Mouse (Mus musculus): Measurements from ENCODE around the gene Tapbp. TPM values are rescaled to one million over a fixed set of nuclear protein-coding genes. Genes with fewer than 3 reads are reported as not detected.

Tapbp gene
- polyA plus RNA-seq (2017; shearing (Covaris generic)): 100 to 1,000 TPM; 609 to 631 TPM

DNA sequence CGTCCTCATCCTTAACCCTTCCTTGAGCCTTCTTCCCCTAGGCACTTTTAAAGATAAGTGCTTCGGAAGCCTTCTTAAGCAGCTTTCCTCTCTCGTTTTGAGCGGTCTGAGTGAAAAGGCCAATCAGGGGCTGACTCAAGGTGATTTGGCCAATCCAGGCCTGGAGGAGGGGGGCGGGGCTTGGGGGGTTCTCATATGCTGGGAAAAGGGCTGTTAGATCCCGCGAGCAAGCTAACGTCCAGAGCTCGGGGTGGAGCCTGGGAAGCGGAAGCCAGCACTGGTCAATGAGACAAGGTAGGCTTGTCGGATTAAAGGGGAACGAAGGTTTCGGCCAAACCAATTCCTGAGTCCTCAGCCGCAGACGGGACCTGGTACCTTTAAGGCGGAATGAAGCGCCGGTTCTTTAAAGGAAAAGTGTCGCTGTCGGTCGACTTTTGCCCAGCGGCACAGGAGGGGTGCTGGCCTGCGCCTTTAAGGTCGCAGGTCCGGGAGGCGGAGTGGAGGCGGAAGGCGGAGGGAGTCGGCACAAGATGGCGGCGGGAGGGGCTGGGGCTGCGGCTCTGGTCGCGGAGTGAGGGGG lies at the start of gene Tapbp, which contains the start of gene Zbtb22:
Gene Tapbp (plus strand): TSS at position 229 of the 580 bp plus-strand sequence.
Gene Zbtb22 (plus strand): TSS at position 234 of the 580 bp plus-strand sequence.

GRCm38 (mm10) chr17:33873537-33873936 lies 42.2 kb upstream of the Tapbp start, which contains the start of gene Gm7029:
Gene Gm7029 (plus strand): TSS chr17:33873837.

DNA sequence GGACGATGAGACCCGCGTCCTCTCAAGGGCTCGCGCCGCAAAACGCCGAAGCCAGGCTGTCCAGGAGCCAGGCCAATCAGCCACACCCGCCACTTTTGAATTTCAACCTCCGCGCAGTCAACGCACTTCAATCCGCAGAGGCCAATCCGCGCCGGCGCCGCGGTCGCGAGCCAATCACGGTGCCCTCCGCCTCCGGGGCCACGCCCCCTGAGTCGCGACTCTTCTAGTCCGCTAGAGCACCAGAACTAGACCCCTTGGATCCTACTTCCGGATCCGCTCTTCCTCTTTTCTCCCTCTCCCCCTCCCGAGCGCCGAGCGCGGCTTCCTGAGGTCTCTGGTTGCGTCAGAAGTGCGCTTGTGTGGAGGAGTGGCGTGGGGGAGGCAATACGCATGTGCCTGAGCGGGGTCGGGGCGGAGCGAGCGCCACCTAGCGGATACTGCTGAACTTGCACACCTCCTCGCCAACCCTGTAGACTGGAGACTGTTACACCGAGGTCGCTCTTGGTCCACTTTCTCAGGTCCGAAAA lies 25.1 kb upstream of the Tapbp start, which contains the start of gene Kifc1:
Gene Kifc1 (minus strand): TSS at position 129 of the 527 bp plus-strand sequence.

GRCm38 (mm10) chr17:33904835-33905234 lies 10.9 kb upstream of the Tapbp start, which contains the start of gene Platr17:
Gene Platr17 (plus strand): TSS chr17:33905135.

GRCm38 (mm10) chr17:33909077-33909868 lies 6.4 kb upstream of the Tapbp start, which contains the start of gene Daxx:
Gene Daxx (plus strand): TSS chr17:33909414.

DNA sequence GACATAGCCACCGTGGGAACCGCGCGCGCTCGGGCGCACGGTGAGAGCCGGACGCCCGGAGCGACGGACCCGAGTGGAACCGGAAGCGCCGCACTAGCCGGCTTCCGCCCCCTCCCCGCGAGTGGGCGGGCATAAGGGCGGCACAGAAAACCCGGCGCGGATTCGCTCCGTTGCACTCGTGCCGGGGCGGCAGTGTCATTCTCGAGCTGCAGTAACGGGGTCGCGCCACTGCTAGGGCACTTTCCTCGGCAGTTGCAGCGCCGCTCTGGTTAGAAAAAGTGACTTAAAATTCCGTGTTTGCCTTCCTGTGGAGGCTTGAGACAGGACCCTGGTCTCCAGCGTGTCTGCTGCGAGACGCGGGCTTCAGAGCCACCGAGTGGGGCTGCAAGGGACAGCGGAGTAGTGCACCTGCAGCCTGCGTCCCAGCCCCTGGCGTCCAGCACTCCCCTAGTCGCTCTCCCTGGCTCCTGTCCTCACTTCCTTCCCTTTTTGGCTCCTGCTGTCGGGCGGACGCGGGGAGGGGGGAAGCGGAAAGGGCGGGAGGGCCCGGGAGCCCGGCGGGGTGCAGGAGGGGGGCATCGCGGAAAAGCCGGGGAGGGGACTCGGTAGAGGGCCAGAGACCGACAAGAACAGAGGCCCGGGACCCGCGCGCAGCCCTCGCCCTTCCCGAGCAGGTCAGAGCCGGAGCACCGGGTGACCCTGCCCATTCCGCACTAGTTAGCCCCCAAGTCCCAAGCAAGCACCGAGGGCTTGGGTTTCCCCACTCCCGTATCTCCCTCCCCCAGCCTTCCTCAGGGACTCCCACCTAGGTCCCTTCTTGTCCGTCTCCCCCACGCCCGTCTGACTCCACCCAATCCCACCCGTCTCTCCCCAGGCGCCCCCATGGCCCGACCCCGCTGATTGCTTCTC lies 13.9 kb downstream of the Tapbp start, which contains the start of gene Rgl2:
Gene Rgl2 (plus strand): TSS at position 173 of the 909 bp plus-strand sequence.

GRCm38 (mm10) chr17:33940206-33940805 lies 24.6 kb downstream of the Tapbp start, which contains the start of the genes Pfdn6 and Wdr46:
Gene Pfdn6 (minus strand): TSS chr17:33940343.
Gene Wdr46 (plus strand): TSS chr17:33940660.

GRCm38 (mm10) chr17:33951021-33951946 lies 35.6 kb downstream of the Tapbp start, which contains the start of gene B3galt4:
Gene B3galt4 (minus strand): TSS chr17:33951488.

DNA sequence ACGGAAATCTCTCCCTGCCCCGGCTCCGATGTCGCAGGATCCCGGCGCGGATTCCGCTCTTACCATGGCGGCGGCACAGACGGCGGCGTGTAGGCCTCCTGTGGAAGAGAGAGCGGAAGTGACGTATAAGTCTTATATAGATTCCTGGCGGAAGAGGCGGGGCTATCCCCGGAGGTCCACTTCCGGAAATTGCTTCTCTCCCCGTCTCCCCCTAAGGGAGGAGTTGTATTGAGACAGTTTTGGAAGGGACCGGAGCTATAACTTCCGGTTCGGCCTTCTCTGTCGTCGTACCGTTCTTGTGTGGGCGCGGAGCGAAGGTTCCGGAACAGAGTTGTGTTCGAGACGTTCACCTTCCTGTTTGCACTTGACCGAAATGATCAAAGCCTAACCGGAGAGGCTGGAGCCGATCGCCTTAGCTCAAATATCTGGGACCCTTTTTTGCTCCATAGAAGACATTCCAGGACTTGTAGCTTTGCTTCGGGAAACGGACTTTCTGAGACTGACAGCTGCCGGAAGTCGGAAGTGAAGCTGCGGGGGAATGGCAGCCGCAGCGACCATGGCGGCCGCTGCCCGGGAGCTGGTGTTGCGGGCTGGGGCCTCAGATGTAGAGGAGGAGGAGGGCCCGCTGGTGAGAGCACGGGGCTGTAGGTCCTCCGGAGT lies 40.0 kb downstream of the Tapbp start, which contains the start of the genes Vps52 and Rps18:
Gene Vps52 (plus strand): TSS at position 258 of the 660 bp plus-strand sequence.
Gene Rps18 (minus strand): TSS at position 447 of the 660 bp plus-strand sequence.

Other genes starting within 250 kb of the Tapbp start
- 100 to 1,000 TPM; 337 to 341 TPM for gene Hnrnpm, start 229.0 kb upstream of the Tapbp start, polyA plus RNA-seq (2017; shearing (Covaris generic))
- gene March2, start 197.2 kb upstream of the Tapbp start, polyA plus RNA-seq (2017; shearing (Covaris generic)): 100 to 1,000 TPM in 1 of 2 experiments, 10 to 100 TPM in 1; 96.3 to 115 TPM
- gene Rab11b, start 155.4 kb upstream of the Tapbp start, polyA plus RNA-seq (2017; shearing (Covaris generic)): 100 to 1,000 TPM; 270 to 275 TPM
- gene Angptl4, start 134.1 kb upstream of the Tapbp start, polyA plus RNA-seq (2017; shearing (Covaris generic)): 1 to 10 TPM; 3.2 to 7.7 TPM
- gene Kank3, start 105.4 kb upstream of the Tapbp start, polyA plus RNA-seq (2017; shearing (Covaris generic)): 10 to 100 TPM in 1 of 2 experiments, 1 to 10 TPM in 1; 6.9 to 16.4 TPM
- gene Rps28, start 91.3 kb upstream of the Tapbp start, polyA plus RNA-seq (2017; shearing (Covaris generic)): 100 to 1,000 TPM; 768 to 791 TPM
- 100 to 1,000 TPM; 295 to 298 TPM for gene Ndufa7, start 91.3 kb upstream of the Tapbp start, polyA plus RNA-seq (2017; shearing (Covaris generic))
- gene Cd320, start 72.8 kb upstream of the Tapbp start, polyA plus RNA-seq (2017; shearing (Covaris generic)): 10 to 100 TPM; 12.7 to 26.5 TPM
- gene Gm7029, start 42.1 kb upstream of the Tapbp start, polyA plus RNA-seq (2017; shearing (Covaris generic)): not detected
- 1 to 10 TPM; 5.4 to 5.9 TPM for gene Kifc1, start 25.2 kb upstream of the Tapbp start, polyA plus RNA-seq (2017; shearing (Covaris generic))
- gene Platr17, start 10.8 kb upstream of the Tapbp start, polyA plus RNA-seq (2017; shearing (Covaris generic)): 1 to 10 TPM; 2.7 to 8.0 TPM
- 100 to 1,000 TPM in 1 of 2 experiments, 10 to 100 TPM in 1; 88.4 to 128 TPM for gene Daxx, start 6.5 kb upstream of the Tapbp start, polyA plus RNA-seq (2017; shearing (Covaris generic))
- 10 to 100 TPM; 19.7 to 30.0 TPM for gene Zbtb22, start within 50 bp of the Tapbp start, polyA plus RNA-seq (2017; shearing (Covaris generic))
- 100 to 1,000 TPM; 129 to 170 TPM for gene Rgl2, start 13.6 kb downstream of the Tapbp start, polyA plus RNA-seq (2017; shearing (Covaris generic))
- gene Pfdn6, start 24.4 kb downstream of the Tapbp start, polyA plus RNA-seq (2017; shearing (Covaris generic)): 100 to 1,000 TPM; 132 to 142 TPM
- gene Wdr46, start 24.8 kb downstream of the Tapbp start, polyA plus RNA-seq (2017; shearing (Covaris generic)): 10 to 100 TPM; 59.2 to 75.0 TPM
- gene B3galt4, start 35.6 kb downstream of the Tapbp start, polyA plus RNA-seq (2017; shearing (Covaris generic)): 10 to 100 TPM; 21.9 to 44.0 TPM
- gene Vps52, start 39.9 kb downstream of the Tapbp start, polyA plus RNA-seq (2017; shearing (Covaris generic)): 10 to 100 TPM; 69.7 to 81.8 TPM
- gene Rps18, start 40.1 kb downstream of the Tapbp start, polyA plus RNA-seq (2017; shearing (Covaris generic)): 1,000 to 10,000 TPM; 1,990 to 2,168 TPM
- gene H2-K1, start 84.4 kb downstream of the Tapbp start, polyA plus RNA-seq (2017; shearing (Covaris generic)): over 10,000 TPM; 12,130 to 12,778 TPM
- 10 to 100 TPM; 35.6 to 38.2 TPM for gene Ring1, start 108.8 kb downstream of the Tapbp start, polyA plus RNA-seq (2017; shearing (Covaris generic))
- 100 to 1,000 TPM; 289 to 375 TPM for gene H2-Ke6, start 112.2 kb downstream of the Tapbp start, polyA plus RNA-seq (2017; shearing (Covaris generic))
- gene Slc39a7, start 115.8 kb downstream of the Tapbp start, polyA plus RNA-seq (2017; shearing (Covaris generic)): 100 to 1,000 TPM in 1 of 2 experiments, 10 to 100 TPM in 1; 96.5 to 149 TPM
- 10 to 100 TPM; 66.1 to 98.3 TPM for gene Rxrb, start 115.9 kb downstream of the Tapbp start, polyA plus RNA-seq (2017; shearing (Covaris generic))
- gene Col11a2, start 123.5 kb downstream of the Tapbp start, polyA plus RNA-seq (2017; shearing (Covaris generic)): 1 to 10 TPM in 1 of 2 experiments, under 1 TPM in 1; 0.72 to 3.2 TPM
- 10 to 100 TPM; 31.7 to 45.1 TPM for gene H2-Oa, start 176.4 kb downstream of the Tapbp start, polyA plus RNA-seq (2017; shearing (Covaris generic))
- gene H2-DMa, start 203.6 kb downstream of the Tapbp start, polyA plus RNA-seq (2017; shearing (Covaris generic)): 100 to 1,000 TPM in 1 of 2 experiments, 10 to 100 TPM in 1; 99.4 to 105 TPM
- gene Brd2, start 206.7 kb downstream of the Tapbp start, polyA plus RNA-seq (2017; shearing (Covaris generic)): 100 to 1,000 TPM; 199 to 255 TPM
- gene H2-DMb2, start 227.4 kb downstream of the Tapbp start, polyA plus RNA-seq (2017; shearing (Covaris generic)): 10 to 100 TPM; 11.6 to 22.4 TPM
- 10 to 100 TPM in 1 of 2 experiments, 1 to 10 TPM in 1; 2.8 to 12.1 TPM for gene H2-DMb1, start 237.2 kb downstream of the Tapbp start, polyA plus RNA-seq (2017; shearing (Covaris generic))